Mouse (Mus musculus) olfactory bulb, adult 2 months (tissue): ENCODE results near the gene Ocln. TPM values are rescaled to one million over a fixed set of nuclear protein-coding genes. Genes with fewer than 3 reads are reported as not detected.

Experiments used
- H3K27ac ChIP-seq: fragments of 200-500 bp; 2 replicates; pipeline ENCODE4 v1.5.1; 2012; ENCODE audit warnings: low read depth, low read length; ENCODE audit not compliant: insufficient read depth
- H3K4me1 ChIP-seq: fragments of 200-500 bp; 2 replicates; pipeline ENCODE4 v1.6.1; 2012; ENCODE audit warnings: low read length; ENCODE audit not compliant: control insufficient read depth, insufficient read depth
- H3K4me3 ChIP-seq: fragments of 200-500 bp; 2 replicates; pipeline ENCODE4 v1.5.1; 2012; ENCODE audit warnings: mild to moderate bottlenecking, low read depth, low read length, moderate library complexity; ENCODE audit not compliant: insufficient read depth
- CTCF ChIP-seq: fragments of 200-500 bp; IDR thresholded peaks from 2 replicates; pipeline ENCODE4 v1.5.1; 2012; ENCODE audit warnings: low read depth, mild to moderate bottlenecking, low read length, moderate library complexity; ENCODE audit not compliant: insufficient read depth
- POLR2A ChIP-seq: fragments of 200-500 bp; IDR thresholded peaks from 2 replicates; pipeline ENCODE4 v1.6.1; 2012; ENCODE audit warnings: mild to moderate bottlenecking, low read depth, low read length, moderate library complexity; ENCODE audit not compliant: insufficient read depth
- WGBS: fragments of 180-500 bp; shearing (Covaris S2); methylation state at CpG from one replicate; pipeline ENCODE4 v1.1.7; 2018; 5-methylcytosine and 5-hydroxymethylcytosine counted together
- polyA plus RNA-seq: library from polyadenylated mRNA; stranded (reverse); fragments of >200 nt; gene quantifications from 2 replicates; pipeline ENCODE4 v1.2.4, GENCODE M21; 2012; ENCODE audit warnings: low replicate concordance; ENCODE audit not compliant: missing spikeins, insufficient read depth, insufficient read length

The Ocln gene
- not detected in 2 replicates for polyA plus RNA-seq

DNA sequence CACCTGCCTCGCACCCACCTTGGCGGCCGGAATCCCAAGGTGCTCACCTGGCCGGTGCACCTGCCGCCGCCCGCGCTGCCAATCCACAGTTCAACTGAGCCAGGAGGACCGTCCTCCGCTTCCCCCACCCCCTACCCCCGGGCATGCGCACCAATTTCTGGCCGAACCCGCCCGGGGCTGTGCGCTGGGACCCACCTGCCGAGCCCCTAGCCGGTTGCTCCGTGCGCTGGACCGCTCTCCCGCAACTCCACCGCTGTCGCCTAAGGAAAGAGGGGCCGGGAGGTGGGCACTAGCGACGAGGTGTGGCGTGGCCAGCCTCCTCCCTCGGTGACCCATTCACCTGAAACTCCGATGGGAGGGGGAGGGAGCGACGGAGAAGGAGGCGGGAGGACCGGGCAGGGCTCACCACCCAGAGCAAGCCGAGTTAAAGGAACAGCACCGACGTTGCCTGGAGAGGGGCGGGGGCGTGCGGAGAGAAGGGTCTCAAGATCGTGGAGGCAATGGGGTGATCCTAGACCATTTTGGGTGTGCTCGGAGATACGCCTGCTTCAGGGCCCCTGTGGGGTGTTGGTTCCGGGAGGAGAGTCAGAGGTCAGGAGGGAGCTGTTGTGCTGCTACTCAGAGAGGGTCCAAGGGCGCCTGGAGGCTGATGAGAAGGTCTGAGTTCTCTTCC lies at the start of gene Ocln:
Gene Ocln, minus strand, starts transcription at position 350 of the 673 bp plus-strand sequence.
- under 1% methylated on average over 45 of the region's 45 CpGs for WGBS
- Histone ChIP-seq H3K4me1 (peaks cover 11% of the 10 kb centered on the region; the same call in 1 of the 2 replicates), H3K4me3 (peak within 1 kb of the TSS; percentile 67), H3K27ac (no peak within 1 kb of the TSS)
- TF ChIP-seq CTCF (no peak), POLR2A (no peak)

GRCm38 (mm10) chr13:100601034-100601433 lies 48.5 kb upstream of the Ocln start:
- H3K4me1 ChIP-seq = no peaks in the 10 kb centered on the region
- WGBS = 78% methylated on average over 8 of the region's 8 CpGs
- no peak overlapping the region for H3K27ac ChIP-seq
- H3K4me3 ChIP-seq = no peak overlapping the region
- TF ChIP-seq CTCF (no peak), POLR2A (no peak)

- H3K4me3 ChIP-seq = no peak overlapping the region
- TF ChIP-seq POLR2A (no peak), CTCF (no peak)
- 79% methylated on average over 12 of the region's 12 CpGs for WGBS
- no peaks in the 10 kb centered on the region for H3K4me1 ChIP-seq
- no peak overlapping the region for H3K27ac ChIP-seq
Observed at GRCm38 (mm10) chr13:100600317-100600716, 47.8 kb upstream of the Ocln start.

- TF ChIP-seq CTCF = no peak
Observed at GRCm38 (mm10) chr13:100597284-100597683, 44.8 kb upstream of the Ocln start.

DNA sequence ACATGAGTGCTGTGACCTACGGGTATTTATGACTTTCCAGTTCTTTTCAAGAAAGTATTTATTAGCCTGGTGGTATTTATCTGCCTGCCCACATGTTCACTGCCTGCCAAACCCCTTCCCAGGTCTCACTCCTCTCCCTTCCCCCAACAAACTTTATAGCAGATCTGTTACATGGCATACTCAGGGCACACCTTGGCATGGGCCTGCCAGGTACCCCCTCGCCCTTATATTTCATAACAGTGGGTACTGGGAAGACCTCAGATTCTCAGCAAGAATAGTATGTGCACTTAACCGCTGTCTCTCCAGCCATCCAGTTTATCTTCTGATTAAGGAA lies 43.0 kb upstream of the Ocln start:
- no peak overlapping the region for H3K4me3 ChIP-seq
- no peaks in the 10 kb centered on the region for H3K4me1 ChIP-seq
- TF ChIP-seq CTCF (no peak), POLR2A (no peak)
- 87% methylated on average over 3 of the region's 3 CpGs for WGBS
- no peak overlapping the region for H3K27ac ChIP-seq

More at GRCm38 (mm10) chr13:100597284-100597683, 44.8 kb upstream of the Ocln start:
- Histone ChIP-seq H3K4me3 (no peak overlapping the region), H3K4me1 (no peaks in the 10 kb centered on the region), H3K27ac (no peak overlapping the region)
- 83% methylated on average over 9 of the region's 9 CpGs for WGBS

DNA sequence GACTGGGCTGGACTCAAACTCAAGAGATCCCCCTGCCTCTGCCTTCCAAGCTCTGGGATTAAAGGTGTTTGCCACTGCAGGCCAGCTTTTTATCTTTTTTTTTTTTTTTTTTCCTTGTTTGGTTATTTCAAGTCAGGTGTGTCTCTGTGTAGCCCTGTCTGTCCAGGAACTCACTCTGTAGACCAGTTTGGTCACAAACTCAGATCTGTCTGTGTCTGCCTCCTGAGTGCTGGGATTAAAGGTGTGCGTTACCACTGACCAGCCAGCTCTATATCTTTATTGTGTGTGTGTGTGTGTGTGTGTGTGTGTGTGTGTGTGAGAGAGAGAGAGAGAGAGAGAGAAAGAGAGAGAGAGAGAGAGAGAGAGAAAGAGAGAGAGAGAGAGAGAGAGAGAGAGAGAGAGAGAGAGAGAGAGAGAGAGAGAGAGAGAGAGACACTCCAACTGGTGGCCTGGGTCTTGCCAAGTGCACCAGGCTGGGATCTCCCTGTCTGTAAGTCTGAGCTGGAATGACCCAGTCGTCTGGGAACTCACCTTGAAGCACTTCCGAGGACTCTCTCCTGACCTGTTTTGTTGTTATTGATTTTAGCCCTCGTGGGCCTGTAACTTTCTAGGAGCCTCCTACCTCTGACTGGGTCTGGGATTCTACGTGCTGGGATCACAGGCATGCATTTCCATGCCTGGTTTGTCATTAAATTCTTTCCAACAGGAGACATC lies 42.5 kb upstream of the Ocln start:
- WGBS = 76% methylated on average over 5 of the region's 5 CpGs
- no peak overlapping the region for H3K27ac ChIP-seq
- no peaks in the 10 kb centered on the region for H3K4me1 ChIP-seq
- H3K4me3 ChIP-seq = no peak overlapping the region
- TF ChIP-seq POLR2A (no peak), CTCF (no peak)

DNA sequence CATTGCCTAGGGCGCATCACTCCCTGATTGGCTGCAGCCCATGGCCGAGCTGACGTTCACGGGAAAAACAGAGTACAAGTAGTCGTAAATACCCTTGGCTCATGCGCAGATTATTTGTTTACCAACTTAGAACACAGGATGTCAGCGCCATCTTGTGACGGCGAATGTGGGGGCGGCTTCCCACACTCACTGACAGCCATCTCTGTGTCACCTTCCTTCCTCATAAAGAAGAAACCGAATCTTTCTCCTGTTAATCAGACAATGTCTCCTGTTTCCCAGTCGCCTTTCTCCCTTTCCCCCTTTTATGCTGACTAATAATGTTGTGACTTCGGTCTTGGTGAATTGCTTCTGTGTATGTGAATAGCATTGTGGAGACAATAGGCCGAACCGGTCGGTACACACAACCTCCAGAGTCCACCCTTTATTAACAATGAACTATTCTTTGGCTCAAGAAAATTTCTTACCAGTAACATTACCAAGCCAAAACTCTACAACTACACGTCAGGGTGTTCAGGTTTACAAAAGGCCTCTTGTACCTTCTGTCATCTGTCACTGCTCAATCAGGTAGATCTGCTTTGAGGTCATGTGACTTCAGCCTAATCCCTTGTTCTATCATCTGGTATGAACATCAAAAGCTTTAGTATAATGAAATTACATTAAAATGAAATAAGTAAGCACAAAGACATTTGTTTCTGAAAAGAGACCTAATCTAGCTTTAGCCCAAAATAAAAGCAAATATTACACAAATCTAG lies 41.7 kb upstream of the Ocln start:
- Histone ChIP-seq H3K4me1 (no peaks in the 10 kb centered on the region), H3K4me3 (no peak overlapping the region), H3K27ac (peak overlapping the region; percentile 52)
- TF ChIP-seq POLR2A (no peak), CTCF (no peak)
- WGBS = 46% methylated on average over 12 of the region's 17 CpGs

DNA sequence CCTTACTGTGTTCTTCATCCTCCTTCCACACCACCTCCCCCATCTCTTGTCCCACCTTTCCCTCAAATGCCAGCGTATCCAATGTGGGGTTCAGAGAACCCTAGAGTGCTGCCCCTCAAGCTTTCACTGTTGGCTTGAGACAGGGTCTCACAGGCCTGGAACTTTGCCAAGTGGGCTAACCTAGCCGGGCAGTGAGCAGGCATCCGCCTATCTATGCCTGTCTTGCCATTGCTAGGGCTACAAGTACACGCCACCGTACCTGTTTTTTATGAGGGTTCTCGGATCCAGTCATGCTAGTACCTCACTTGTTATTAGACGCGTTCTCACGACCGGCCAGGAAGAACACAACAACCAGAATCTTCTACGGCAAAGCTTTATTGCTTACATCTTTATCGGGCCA lies 36.1 kb upstream of the Ocln start:
- 78% methylated on average over 12 of the region's 12 CpGs for WGBS

GRCm38 (mm10) chr13:100582144-100582543 lies 29.6 kb upstream of the Ocln start:
- WGBS = 38% methylated on average over 6 of the region's 6 CpGs
- no peak overlapping the region for H3K4me3 ChIP-seq
- H3K27ac ChIP-seq = no peak overlapping the region
- no peaks in the 10 kb centered on the region for H3K4me1 ChIP-seq
- TF ChIP-seq CTCF (no peak), POLR2A (no peak)

More for the DNA sequence above, 36.1 kb upstream of the Ocln start:
- peak overlapping the region; percentile 41 for H3K4me3 ChIP-seq
- no peaks in the 10 kb centered on the region for H3K4me1 ChIP-seq
- peak overlapping the region; percentile 23 for H3K27ac ChIP-seq
- TF ChIP-seq CTCF = no peak
- no peak for TF ChIP-seq POLR2A
